Mouse (Mus musculus): ENCODE measurements at regions not wholly inside any gene's neighbourhood (a gene's known extent, or its start where the extent isn't known, plus 50 kb on each side); places are given as distances from the start of the nearest gene placed in this dataset.

- 46% methylated on average over 13 of the region's 13 CpGs for WGBS
- no peak overlapping the region for H3K4me2 ChIP-seq
- no peak overlapping the region for H3K9ac ChIP-seq (ENCODE audit: low read length)
- no peak for ATAC-seq (ENCODE audit: low FRiP score)
- no peak for DNase-seq (ENCODE audit: low spot score, missing footprints)
- H3K9me3 ChIP-seq (ENCODE audit: control insufficient read depth, low read length): no peaks in the 10 kb centered on the region
- no peaks in the 10 kb centered on the region for H3K4me1 ChIP-seq (ENCODE audit: control insufficient read depth, insufficient read depth, low read length)
- no peaks in the 10 kb centered on the region for H3K27me3 ChIP-seq (ENCODE audit: control insufficient read depth, insufficient read depth, low read length)
- no peak overlapping the region for H3K27ac ChIP-seq (ENCODE audit: low read depth, low read length)
- H3K36me3 ChIP-seq (ENCODE audit: control insufficient read depth, insufficient read depth, low read length): no peaks in the 10 kb centered on the region
- no peak overlapping the region for H3K4me3 ChIP-seq (ENCODE audit: low read depth, low read length)
Measured at GRCm38 (mm10) chr3:34757813-34758510, 107.8 kb downstream of the Sox2 start.

- Histone ChIP-seq H3K4me3 (ENCODE audit: low read depth, low read length) (no peak overlapping the region), H3K9ac (ENCODE audit: low read length) (no peak overlapping the region), H3K9me3 (ENCODE audit: control insufficient read depth, low read length) (no peaks in the 10 kb centered on the region), H3K27ac (ENCODE audit: low read depth, low read length) (no peak overlapping the region), H3K4me1 (ENCODE audit: control insufficient read depth, insufficient read depth, low read length) (no peaks in the 10 kb centered on the region), H3K36me3 (ENCODE audit: control insufficient read depth, insufficient read depth, low read length) (no peaks in the 10 kb centered on the region), H3K4me2 (no peak overlapping the region), H3K27me3 (ENCODE audit: control insufficient read depth, insufficient read depth, low read length) (no peaks in the 10 kb centered on the region)
- WGBS: 79% methylated on average over 19 of the region's 19 CpGs
- ATAC-seq (ENCODE audit: low FRiP score): no peak
- no peak for DNase-seq (ENCODE audit: low spot score, missing footprints)
Measured at GRCm38 (mm10) chr3:34759942-34760640, 109.9 kb downstream of the Sox2 start.

GRCm38 (mm10) chr3:34761162-34761769, 111.1 kb downstream of the Sox2 start:
- H3K4me2 ChIP-seq: no peak overlapping the region
- no peaks in the 10 kb centered on the region for H3K9me3 ChIP-seq (ENCODE audit: control insufficient read depth, low read length)
- no peaks in the 10 kb centered on the region for H3K4me1 ChIP-seq (ENCODE audit: control insufficient read depth, insufficient read depth, low read length)
- no peaks in the 10 kb centered on the region for H3K36me3 ChIP-seq (ENCODE audit: control insufficient read depth, insufficient read depth, low read length)
- no peak overlapping the region for H3K4me3 ChIP-seq (ENCODE audit: low read depth, low read length)
- ATAC-seq (ENCODE audit: low FRiP score) (no peak), DNase-seq (ENCODE audit: low spot score, missing footprints) (no peak)
- H3K9ac ChIP-seq (ENCODE audit: low read length): no peak overlapping the region
- H3K27ac ChIP-seq (ENCODE audit: low read depth, low read length): no peak overlapping the region
- H3K27me3 ChIP-seq (ENCODE audit: control insufficient read depth, insufficient read depth, low read length): no peaks in the 10 kb centered on the region
- WGBS: 75% methylated on average over 7 of the region's 7 CpGs

GRCm38 (mm10) chr3:34761783-34762182, 111.6 kb downstream of the Sox2 start:
- Histone ChIP-seq H3K9me3 (ENCODE audit: control insufficient read depth, low read length) (no peaks in the 10 kb centered on the region), H3K36me3 (ENCODE audit: control insufficient read depth, insufficient read depth, low read length) (no peaks in the 10 kb centered on the region), H3K27me3 (ENCODE audit: control insufficient read depth, insufficient read depth, low read length) (no peaks in the 10 kb centered on the region), H3K4me1 (ENCODE audit: control insufficient read depth, insufficient read depth, low read length) (no peaks in the 10 kb centered on the region), H3K9ac (ENCODE audit: low read length) (no peak overlapping the region), H3K27ac (ENCODE audit: low read depth, low read length) (no peak overlapping the region), H3K4me2 (no peak overlapping the region), H3K4me3 (ENCODE audit: low read depth, low read length) (no peak overlapping the region)
- ATAC-seq (ENCODE audit: low FRiP score) (no peak), DNase-seq (ENCODE audit: low spot score, missing footprints) (no peak)
- WGBS: 83% methylated on average over 4 of the region's 4 CpGs

GRCm38 (mm10) chr3:34764559-34764958, 114.4 kb downstream of the Sox2 start:
- Histone ChIP-seq H3K27ac (ENCODE audit: low read depth, low read length) (no peak overlapping the region), H3K36me3 (ENCODE audit: control insufficient read depth, insufficient read depth, low read length) (no peaks in the 10 kb centered on the region), H3K4me2 (no peak overlapping the region), H3K9me3 (ENCODE audit: control insufficient read depth, low read length) (no peaks in the 10 kb centered on the region), H3K4me1 (ENCODE audit: control insufficient read depth, insufficient read depth, low read length) (no peaks in the 10 kb centered on the region), H3K27me3 (ENCODE audit: control insufficient read depth, insufficient read depth, low read length) (no peaks in the 10 kb centered on the region), H3K9ac (ENCODE audit: low read length) (no peak overlapping the region), H3K4me3 (ENCODE audit: low read depth, low read length) (no peak overlapping the region)
- DNase-seq (ENCODE audit: low spot score, missing footprints) (no peak), ATAC-seq (ENCODE audit: low FRiP score) (no peak)
- 64% methylated on average over 2 of the region's 2 CpGs for WGBS

- H3K4me1 ChIP-seq (ENCODE audit: control insufficient read depth, insufficient read depth, low read length): no peaks in the 10 kb centered on the region
- 76% methylated on average over 6 of the region's 6 CpGs for WGBS
- no peak overlapping the region for H3K9ac ChIP-seq (ENCODE audit: low read length)
- ATAC-seq (ENCODE audit: low FRiP score) (no peak), DNase-seq (ENCODE audit: low spot score, missing footprints) (no peak)
- H3K4me3 ChIP-seq (ENCODE audit: low read depth, low read length): no peak overlapping the region
- no peaks in the 10 kb centered on the region for H3K36me3 ChIP-seq (ENCODE audit: control insufficient read depth, insufficient read depth, low read length)
- no peak overlapping the region for H3K4me2 ChIP-seq
- no peak overlapping the region for H3K27ac ChIP-seq (ENCODE audit: low read depth, low read length)
- no peaks in the 10 kb centered on the region for H3K9me3 ChIP-seq (ENCODE audit: control insufficient read depth, low read length)
- no peaks in the 10 kb centered on the region for H3K27me3 ChIP-seq (ENCODE audit: control insufficient read depth, insufficient read depth, low read length)
Measured at GRCm38 (mm10) chr3:34765151-34765550, 114.9 kb downstream of the Sox2 start.

GRCm38 (mm10) chr3:34769818-34770217, 119.6 kb downstream of the Sox2 start:
- Histone ChIP-seq H3K4me2 (no peak overlapping the region), H3K4me1 (ENCODE audit: control insufficient read depth, insufficient read depth, low read length) (0 out of 2 replicates have a peak, but pooled peaks cover 2% of the 10 kb centered on the region), H3K9ac (ENCODE audit: low read length) (no peak overlapping the region), H3K27me3 (ENCODE audit: control insufficient read depth, insufficient read depth, low read length) (no peaks in the 10 kb centered on the region), H3K9me3 (ENCODE audit: control insufficient read depth, low read length) (no peaks in the 10 kb centered on the region), H3K4me3 (ENCODE audit: low read depth, low read length) (no peak overlapping the region), H3K27ac (ENCODE audit: low read depth, low read length) (no peak overlapping the region), H3K36me3 (ENCODE audit: control insufficient read depth, insufficient read depth, low read length) (no peaks in the 10 kb centered on the region)
- 34% methylated on average over 2 of the region's 3 CpGs for WGBS
- no peak for DNase-seq (ENCODE audit: low spot score, missing footprints)
- no peak for ATAC-seq (ENCODE audit: low FRiP score)

GRCm38 (mm10) chr3:34770271-34770670, 120.1 kb downstream of the Sox2 start:
- H3K36me3 ChIP-seq (ENCODE audit: control insufficient read depth, insufficient read depth, low read length): no peaks in the 10 kb centered on the region
- no peak overlapping the region for H3K4me3 ChIP-seq (ENCODE audit: low read depth, low read length)
- H3K27me3 ChIP-seq (ENCODE audit: control insufficient read depth, insufficient read depth, low read length): no peaks in the 10 kb centered on the region
- 0 out of 2 replicates have a peak, but pooled peaks cover 2% of the 10 kb centered on the region for H3K4me1 ChIP-seq (ENCODE audit: control insufficient read depth, insufficient read depth, low read length)
- no peak overlapping the region for H3K4me2 ChIP-seq
- ATAC-seq (ENCODE audit: low FRiP score): no peak
- H3K9me3 ChIP-seq (ENCODE audit: control insufficient read depth, low read length): no peaks in the 10 kb centered on the region
- WGBS: 83% methylated on average over 6 of the region's 6 CpGs
- H3K9ac ChIP-seq (ENCODE audit: low read length): no peak overlapping the region
- H3K27ac ChIP-seq (ENCODE audit: low read depth, low read length): no peak overlapping the region
- DNase-seq (ENCODE audit: low spot score, missing footprints): no peak

- Histone ChIP-seq H3K9me3 (ENCODE audit: control insufficient read depth, low read length) (no peaks in the 10 kb centered on the region), H3K4me1 (ENCODE audit: control insufficient read depth, insufficient read depth, low read length) (0 out of 2 replicates have a peak, but pooled peaks cover 2% of the 10 kb centered on the region), H3K27me3 (ENCODE audit: control insufficient read depth, insufficient read depth, low read length) (no peaks in the 10 kb centered on the region), H3K4me3 (ENCODE audit: low read depth, low read length) (no peak overlapping the region), H3K36me3 (ENCODE audit: control insufficient read depth, insufficient read depth, low read length) (no peaks in the 10 kb centered on the region), H3K4me2 (no peak overlapping the region), H3K27ac (ENCODE audit: low read depth, low read length) (no peak overlapping the region), H3K9ac (ENCODE audit: low read length) (no peak overlapping the region)
- WGBS: 86% methylated on average over 3 of the region's 3 CpGs
- DNase-seq (ENCODE audit: low spot score, missing footprints) (no peak), ATAC-seq (ENCODE audit: low FRiP score) (no peak)
Measured at GRCm38 (mm10) chr3:34772035-34772434, 121.8 kb downstream of the Sox2 start.

Data from midbrain, embryonic 11.5 days (tissue).